Mouse (Mus musculus): Measurements from ENCODE around the gene Calml4.

GRCm38 (mm10) chr9:62857719-62858261, at the start of gene Calml4:
- no peak for TF ChIP-seq CTCF (IDR thresholded peaks at IDR 0.05; ENCODE audit: borderline replicate concordance, control insufficient read depth, extremely low read depth, insufficient read depth, low read length, poor library complexity)
- TF ChIP-seq POLR2A (IDR thresholded peaks at IDR 0.05; ENCODE audit: control insufficient read depth, extremely low read depth, insufficient read depth, low read length, poor library complexity), result no peak

Measured in thymus, adult 2 months (tissue).